Mouse (Mus musculus) heart, embryonic 15.5 days (tissue): ENCODE data around the gene Vwde. TPM values are rescaled to one million over a fixed set of nuclear protein-coding genes. Genes with fewer than 3 reads are reported as not detected.

Experiments
- ATAC-seq: fragments of 200-750 bp; cut with Nextera tagmentation; replicated peaks from 2 replicates; pipeline ENCODE4 v1.8.0; 2017; ENCODE audit warnings: low read depth, moderate TSS enrichment; ENCODE audit not compliant: insufficient number of reproducible peaks, insufficient read depth, low FRiP score
- H3K27ac ChIP-seq: fragments of 300-500 bp; sonication (generic); 2 replicates; pipeline ENCODE4 v1.5.1; 2015; ENCODE audit warnings: mild to moderate bottlenecking, inconsistent platforms
- H3K27me3 ChIP-seq: fragments of 300-500 bp; sonication (generic); 2 replicates; pipeline ENCODE4 v1.6.1; 2015; ENCODE audit warnings: inconsistent platforms
- H3K36me3 ChIP-seq: fragments of 300-500 bp; sonication (generic); 2 replicates; pipeline ENCODE4 v1.6.1; 2015; ENCODE audit warnings: mild to moderate bottlenecking, inconsistent platforms
- H3K4me1 ChIP-seq: fragments of 300-500 bp; sonication (generic); replicated peaks from 2 replicates; pipeline ENCODE4 v1.6.1; 2015; ENCODE audit warnings: inconsistent platforms
- H3K4me2 ChIP-seq: fragments of 300-500 bp; sonication (generic); 2 replicates; pipeline ENCODE4 v1.6.1; 2015; ENCODE audit warnings: inconsistent platforms, mild to moderate bottlenecking, moderate library complexity
- H3K4me3 ChIP-seq: fragments of 300-500 bp; sonication (generic); 2 replicates; pipeline ENCODE4 v1.5.1; 2015; ENCODE audit warnings: mild to moderate bottlenecking, inconsistent platforms
- H3K9ac ChIP-seq: fragments of 300-500 bp; sonication (generic); 2 replicates; pipeline ENCODE4 v1.6.1; 2015; ENCODE audit warnings: mild to moderate bottlenecking, inconsistent platforms
- H3K9me3 ChIP-seq: fragments of 300-500 bp; sonication (generic); replicated peaks from 2 replicates; pipeline ENCODE4 v1.6.1; 2016; ENCODE audit warnings: inconsistent platforms
- WGBS: fragments of 180-500 bp; shearing (Covaris S2); methylation state at CpG from one replicate; pipeline ENCODE4 v1.1.7; 2015; ENCODE audit warnings: mixed read lengths; 5-methylcytosine and 5-hydroxymethylcytosine counted together
- polyA plus RNA-seq: library from polyadenylated mRNA; unstranded; fragments of >200 nt; fragmentation: Nextera tagmentation; extraction: Ambion mirVana; gene quantifications from 2 replicates; pipeline ENCODE4 v1.2.1, GENCODE M21; 2015

Gene Vwde
- not detected in 2 replicates for polyA plus RNA-seq

DNA sequence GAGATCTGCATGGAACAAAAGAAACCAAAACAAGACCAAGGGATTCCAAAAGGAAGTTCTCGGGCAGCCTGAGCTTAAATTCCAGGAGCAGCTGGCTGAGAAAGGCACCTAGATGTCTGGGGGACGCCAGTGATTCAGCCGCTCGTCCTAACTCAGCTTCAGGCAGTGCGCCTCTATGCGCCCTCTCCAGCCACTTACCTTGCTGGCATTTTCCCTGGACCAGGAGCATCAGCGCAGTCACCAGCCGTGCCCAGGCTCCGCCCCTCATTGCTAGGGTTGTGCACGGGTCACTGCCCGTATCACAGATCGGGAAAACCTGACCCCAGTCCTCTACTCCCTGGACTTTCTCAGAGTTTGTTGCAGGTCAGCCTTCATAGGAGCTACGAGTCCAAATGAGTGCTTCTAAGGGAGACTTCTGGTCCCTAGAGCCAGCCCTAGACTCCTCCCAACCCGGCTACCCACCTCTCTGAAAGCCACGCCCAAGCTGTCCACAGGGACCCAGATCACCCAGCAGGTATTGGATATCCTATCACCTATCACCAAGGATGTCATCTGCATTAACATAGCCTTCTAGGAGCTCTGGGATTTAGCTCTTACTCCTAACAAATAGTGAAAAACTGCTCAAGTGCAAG is at the start of gene Vwde:
Gene Vwde (minus strand): TSS at position 370 of the 632 bp plus-strand sequence.
- ATAC-seq, result no peak
- Histone ChIP-seq H3K4me1 (no peaks in the 10 kb centered on the region), H3K27ac (no peak within 1 kb of the TSS), H3K9me3 (no peaks in the 10 kb centered on the region), H3K4me3 (peak within 1 kb of the TSS; percentile 35), H3K36me3 (no peaks in the 10 kb centered on the region), H3K9ac (no peak within 1 kb of the TSS), H3K27me3 (no peaks in the 10 kb centered on the region), H3K4me2 (peak within 1 kb of the TSS; percentile 62)
- 23% methylated on average over 15 of the region's 15 CpGs for WGBS

- no peaks in the 10 kb centered on the region for H3K27me3 ChIP-seq
- H3K4me1 ChIP-seq, result no peaks in the 10 kb centered on the region
- no peak overlapping the region for H3K27ac ChIP-seq
- no peak overlapping the region for H3K9ac ChIP-seq
- ATAC-seq, result no peak
- no peaks in the 10 kb centered on the region for H3K9me3 ChIP-seq
- H3K4me2 ChIP-seq, result no peak overlapping the region
- 79% methylated on average over 4 of the region's 4 CpGs for WGBS
- H3K36me3 ChIP-seq, result no peaks in the 10 kb centered on the region
- no peak overlapping the region for H3K4me3 ChIP-seq
These were observed 30.6 kb upstream of the Vwde start for GRCm38 (mm10) chr6:13255341-13255740.

DNA sequence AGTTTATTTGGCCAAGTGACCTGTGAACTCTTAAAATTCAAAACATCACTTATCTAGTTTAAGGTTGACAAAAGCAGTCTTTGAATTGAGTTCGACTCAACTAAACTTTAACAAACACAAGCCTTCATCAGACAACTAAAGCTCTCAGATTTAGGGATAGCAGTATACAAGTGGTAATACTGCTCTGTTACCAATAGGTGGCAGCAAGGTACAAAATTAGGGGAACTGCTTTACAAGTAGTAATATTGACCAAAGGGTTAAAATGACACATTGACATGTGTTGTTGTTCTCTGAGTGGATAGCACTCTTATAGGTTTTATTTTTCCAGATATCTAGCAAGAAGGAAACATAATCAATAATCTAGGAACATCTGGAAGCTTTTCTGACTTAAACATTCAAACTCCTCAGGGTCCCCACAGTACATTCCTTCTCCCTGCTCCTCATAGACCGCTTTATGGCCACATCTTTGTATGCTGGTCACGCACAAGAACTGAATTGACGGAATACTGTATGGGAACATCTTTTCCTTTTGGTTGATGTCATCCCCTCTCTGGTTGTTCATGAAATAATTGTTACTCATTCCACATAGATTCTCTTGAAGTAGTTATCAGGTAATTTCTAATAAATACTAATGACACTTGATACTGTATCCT is 23.7 kb upstream of the Vwde start:
- no peak for ATAC-seq
- no peak overlapping the region for H3K9ac ChIP-seq
- no peak overlapping the region for H3K4me2 ChIP-seq
- H3K9me3 ChIP-seq, result no peaks in the 10 kb centered on the region
- H3K27ac ChIP-seq, result no peak overlapping the region
- WGBS, result 67% methylated on average over 4 of the region's 4 CpGs
- H3K4me3 ChIP-seq, result no peak overlapping the region
- H3K4me1 ChIP-seq, result no peaks in the 10 kb centered on the region
- H3K36me3 ChIP-seq, result no peaks in the 10 kb centered on the region
- H3K27me3 ChIP-seq, result no peaks in the 10 kb centered on the region

DNA sequence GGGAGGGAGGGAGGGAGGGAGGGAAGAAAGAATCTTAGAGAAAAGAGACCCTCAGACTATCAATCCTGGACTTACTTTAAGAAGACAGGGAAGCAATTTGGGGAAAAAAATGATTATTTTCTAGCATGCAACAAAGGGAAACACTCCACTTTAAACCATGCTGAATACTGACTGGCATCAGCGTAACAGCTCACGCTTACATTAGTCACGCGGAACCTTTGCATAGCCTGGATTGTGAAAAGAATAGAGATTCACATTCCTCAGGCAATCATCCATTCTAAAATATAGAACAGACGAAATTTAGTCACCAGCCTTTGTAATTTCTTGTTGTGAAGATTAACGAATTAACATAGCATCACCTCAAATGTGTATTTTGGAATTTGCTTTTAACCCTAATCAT is 18.6 kb downstream of the Vwde start:
- 71% methylated on average over 6 of the region's 6 CpGs for WGBS
- Histone ChIP-seq H3K4me2 (no peak overlapping the region), H3K9ac (no peak overlapping the region), H3K27ac (no peak overlapping the region), H3K9me3 (no peaks in the 10 kb centered on the region), H3K4me1 (no peaks in the 10 kb centered on the region), H3K36me3 (no peaks in the 10 kb centered on the region), H3K4me3 (no peak overlapping the region), H3K27me3 (no peaks in the 10 kb centered on the region)
- no peak for ATAC-seq

DNA sequence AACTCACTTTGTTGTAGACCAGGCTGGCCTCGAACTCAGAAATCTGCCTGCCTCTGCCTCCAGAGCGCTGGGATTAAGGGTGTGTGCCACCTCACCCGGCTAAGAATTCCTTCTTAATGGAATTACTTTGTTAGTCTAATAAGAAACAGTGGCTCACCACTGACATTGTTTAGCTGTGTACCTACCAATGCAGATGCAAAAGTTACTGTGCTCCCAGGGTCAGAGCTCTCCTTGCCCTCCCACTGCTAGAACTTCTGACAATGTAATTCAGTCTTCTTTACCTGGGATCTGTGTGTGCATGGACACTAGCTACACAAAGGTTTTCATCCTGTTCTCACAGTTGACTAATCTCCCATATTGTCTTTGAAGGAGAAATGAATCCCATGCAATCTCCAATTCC is 27.3 kb downstream of the Vwde start:
- no peak overlapping the region for H3K27ac ChIP-seq
- no peak for ATAC-seq
- no peaks in the 10 kb centered on the region for H3K36me3 ChIP-seq
- no peak overlapping the region for H3K4me2 ChIP-seq
- no peaks in the 10 kb centered on the region for H3K4me1 ChIP-seq
- no peaks in the 10 kb centered on the region for H3K27me3 ChIP-seq
- WGBS, result 88% methylated on average over 3 of the region's 3 CpGs
- no peak overlapping the region for H3K4me3 ChIP-seq
- no peaks in the 10 kb centered on the region for H3K9me3 ChIP-seq
- no peak overlapping the region for H3K9ac ChIP-seq

DNA sequence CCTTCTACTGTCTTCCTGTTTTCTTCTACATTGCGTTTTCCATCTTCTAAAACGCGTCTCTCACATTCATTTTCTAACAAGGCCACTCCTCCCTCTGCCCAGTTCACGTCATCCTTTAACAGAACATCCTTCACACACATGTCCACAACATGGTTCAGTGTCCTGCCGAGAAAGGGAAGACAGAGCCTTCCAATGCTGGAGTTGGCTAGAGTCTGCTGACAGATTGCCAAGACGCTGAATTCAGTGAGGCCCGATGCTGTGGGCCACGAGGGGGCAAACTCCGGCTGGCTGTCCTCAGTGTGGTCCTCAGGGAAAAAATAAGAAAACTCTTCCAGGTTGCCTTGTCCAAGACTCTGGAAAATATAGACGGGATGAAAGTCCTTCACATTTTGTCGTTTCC is 37.9 kb downstream of the Vwde start:
- no peak overlapping the region for H3K9ac ChIP-seq
- H3K4me2 ChIP-seq, result no peak overlapping the region
- no peak overlapping the region for H3K27ac ChIP-seq
- WGBS, result 79% methylated on average over 11 of the region's 11 CpGs
- no peaks in the 10 kb centered on the region for H3K36me3 ChIP-seq
- H3K9me3 ChIP-seq, result no peaks in the 10 kb centered on the region
- H3K4me1 ChIP-seq, result no peaks in the 10 kb centered on the region
- ATAC-seq, result no peak
- H3K4me3 ChIP-seq, result no peak overlapping the region
- H3K27me3 ChIP-seq, result no peaks in the 10 kb centered on the region

DNA sequence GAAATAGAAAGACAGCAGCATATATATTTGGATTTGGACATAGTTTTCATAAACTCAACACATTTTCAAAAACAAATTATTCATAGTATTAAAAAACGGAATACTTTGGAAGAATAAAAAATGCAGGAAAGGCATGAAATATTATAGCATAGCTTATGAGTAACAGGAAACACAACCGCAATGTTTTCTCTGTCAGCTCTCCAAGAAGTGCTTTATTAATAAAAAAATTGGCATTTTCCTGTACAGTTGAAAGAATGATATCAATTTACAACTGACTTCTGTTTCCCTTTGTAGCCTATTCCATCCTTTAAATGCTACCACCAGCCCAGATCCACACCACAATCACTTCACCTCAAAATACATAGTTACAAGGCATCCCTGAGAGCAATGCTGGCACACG is 44.7 kb downstream of the Vwde start:
- no peaks in the 10 kb centered on the region for H3K4me1 ChIP-seq
- H3K27ac ChIP-seq, result no peak overlapping the region
- 64% methylated on average over 3 of the region's 3 CpGs for WGBS
- no peak for ATAC-seq
- no peaks in the 10 kb centered on the region for H3K27me3 ChIP-seq
- no peaks in the 10 kb centered on the region for H3K9me3 ChIP-seq
- H3K4me2 ChIP-seq, result no peak overlapping the region
- H3K4me3 ChIP-seq, result no peak overlapping the region
- no peak overlapping the region for H3K9ac ChIP-seq
- H3K36me3 ChIP-seq, result no peaks in the 10 kb centered on the region

DNA sequence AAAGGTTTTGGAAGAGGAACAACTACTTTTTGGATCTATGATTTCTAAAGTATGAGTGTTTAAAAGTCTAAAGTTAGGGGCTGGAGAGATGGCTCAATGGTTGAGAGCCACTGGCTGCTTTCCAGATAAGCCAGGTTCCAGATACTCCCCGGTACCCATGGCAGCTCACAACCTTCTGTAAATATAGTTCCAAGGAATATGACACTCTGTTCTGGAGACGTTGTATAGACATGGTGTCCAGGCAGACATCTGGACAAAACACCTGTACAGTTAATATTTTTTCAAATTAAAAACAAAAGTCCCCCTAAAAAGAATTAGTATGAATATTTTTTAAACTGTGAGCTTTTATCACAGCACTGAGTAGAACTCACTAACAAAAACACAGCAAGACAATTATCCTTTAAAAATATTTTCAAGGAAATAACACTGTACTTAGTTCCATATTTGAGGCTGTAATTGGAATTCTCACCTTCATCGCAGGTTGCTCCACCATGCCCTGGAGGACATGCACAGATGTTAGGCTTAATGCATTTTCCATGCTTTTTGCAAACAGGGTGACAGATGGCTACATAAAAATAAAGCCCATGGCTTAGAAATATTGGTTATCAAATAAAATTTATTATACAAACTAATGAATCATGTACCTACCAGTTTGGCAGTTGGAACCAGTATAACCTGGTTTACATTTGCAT is 55.2 kb downstream of the Vwde start:
- Histone ChIP-seq H3K27ac (no peak overlapping the region), H3K27me3 (no peaks in the 10 kb centered on the region), H3K4me2 (no peak overlapping the region), H3K9me3 (no peaks in the 10 kb centered on the region), H3K4me3 (no peak overlapping the region), H3K36me3 (no peaks in the 10 kb centered on the region), H3K4me1 (no peaks in the 10 kb centered on the region), H3K9ac (no peak overlapping the region)
- WGBS, result 46% methylated on average over 3 of the region's 3 CpGs
- no peak for ATAC-seq

- Histone ChIP-seq H3K27me3 (no peaks in the 10 kb centered on the region), H3K36me3 (no peaks in the 10 kb centered on the region), H3K4me3 (no peak overlapping the region), H3K4me2 (no peak overlapping the region), H3K9me3 (no peaks in the 10 kb centered on the region), H3K9ac (no peak overlapping the region), H3K4me1 (no peaks in the 10 kb centered on the region; the same call in 1 of the 2 replicates), H3K27ac (no peak overlapping the region)
- 79% methylated on average over 9 of the region's 9 CpGs for WGBS
- ATAC-seq, result no peak
These were observed 58.4 kb downstream of the Vwde start for GRCm38 (mm10) chr6:13166240-13166937.

GRCm38 (mm10) chr6:13159437-13159836 is 65.3 kb downstream of the Vwde start:
- H3K4me3 ChIP-seq, result no peak overlapping the region
- no peak overlapping the region for H3K27ac ChIP-seq
- 92% methylated on average over 2 of the region's 2 CpGs for WGBS
- H3K9ac ChIP-seq, result no peak overlapping the region
- no peaks in the 10 kb centered on the region for H3K9me3 ChIP-seq
- no peaks in the 10 kb centered on the region for H3K27me3 ChIP-seq
- no peaks in the 10 kb centered on the region; the same call in 1 of the 2 replicates for H3K4me1 ChIP-seq
- no peak for ATAC-seq
- H3K4me2 ChIP-seq, result no peak overlapping the region
- H3K36me3 ChIP-seq, result no peaks in the 10 kb centered on the region

DNA sequence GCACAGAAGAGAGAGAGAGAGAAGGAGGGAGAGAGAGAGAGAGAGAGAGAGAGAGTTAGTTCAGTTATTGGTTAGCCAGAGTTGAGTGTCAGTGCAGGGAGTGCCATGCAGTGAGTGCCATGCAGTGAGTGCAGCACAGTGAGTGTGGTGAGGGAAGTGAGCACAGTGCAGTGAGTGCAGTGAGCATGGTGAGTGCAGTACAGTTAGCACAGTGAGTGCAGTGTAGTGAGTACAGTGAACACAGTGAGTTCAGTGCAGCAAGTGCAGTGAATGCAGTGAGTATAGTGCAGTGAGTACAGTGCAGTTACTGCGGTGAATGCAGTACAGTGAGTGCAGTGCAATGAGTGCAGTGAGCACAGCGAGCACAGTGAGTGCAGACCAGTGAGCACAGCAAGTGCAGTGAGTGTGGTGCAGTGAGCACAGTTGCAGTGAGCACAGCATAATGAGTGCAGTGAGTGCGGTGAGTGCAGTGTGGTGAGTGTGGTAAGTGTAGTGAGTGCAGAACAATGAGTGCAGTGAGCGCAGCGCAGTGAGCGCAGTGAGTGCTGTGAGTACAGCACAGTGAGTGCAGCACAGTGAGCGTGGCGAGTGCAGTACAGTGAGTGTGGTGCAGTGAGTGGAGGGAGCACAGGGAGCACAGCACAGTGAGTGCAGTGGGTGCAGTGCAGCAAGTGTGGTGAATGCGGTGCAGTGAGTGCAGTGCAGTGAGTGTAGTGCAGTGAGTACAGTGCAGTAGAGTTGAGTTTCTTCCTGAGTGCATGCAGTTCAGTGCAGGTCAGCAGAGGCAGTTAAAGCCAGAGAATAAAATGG is 70.7 kb downstream of the Vwde start:
- Histone ChIP-seq H3K27me3 (no peaks in the 10 kb centered on the region), H3K4me1 (no peaks in the 10 kb centered on the region), H3K9me3 (no peaks in the 10 kb centered on the region), H3K4me3 (no peak overlapping the region), H3K4me2 (no peak overlapping the region), H3K27ac (no peak overlapping the region), H3K9ac (no peak overlapping the region), H3K36me3 (no peaks in the 10 kb centered on the region)
- ATAC-seq, result no peak
- 88% methylated on average over 9 of the region's 9 CpGs for WGBS
